Mouse (Mus musculus) ES-E14 (cell line): ENCODE results near the gene Crybg3. TPM values are rescaled to one million over a fixed set of nuclear protein-coding genes. Genes with fewer than 3 reads are reported as not detected.

Experiments used
- DNase-seq: peaks from one replicate; pipeline ENCODE4 v3.0.0-alpha.2; 2013; ENCODE audit warnings: low read depth, low spot score
- H3K27ac ChIP-seq: 2 replicates; pipeline ENCODE4 v1.5.1; 2012; ENCODE audit warnings: low read depth, mild to moderate bottlenecking, low read length, moderate library complexity, mixed read lengths; ENCODE audit not compliant: poor library complexity, insufficient read depth, severe bottlenecking
- H3K36me3 ChIP-seq: 2 replicates; pipeline ENCODE4 v1.6.1; 2012; ENCODE audit warnings: mild to moderate bottlenecking, low read length, moderate library complexity, mixed read lengths; ENCODE audit not compliant: control insufficient read depth, poor library complexity, insufficient read depth, severe bottlenecking
- H3K4me1 ChIP-seq, 2 experiments: fragments of 150-350 bp in 1 of 2; sonication (generic) in 1 of 2; 2 replicates each; pipeline ENCODE4 v1.6.1; 2012; ENCODE audit warnings: low read length in 2 of 2, mild to moderate bottlenecking in 1 of 2, mixed read lengths in 1 of 2; ENCODE audit not compliant: control insufficient read depth in 2 of 2, insufficient read depth in 2 of 2, poor library complexity in 1 of 2
- H3K4me3 ChIP-seq, 2 experiments: fragments of 150-350 bp in 1 of 2; sonication (generic) in 1 of 2; 2 replicates each; pipeline ENCODE4 v1.5.1; 2012; ENCODE audit warnings: low read length in 2 of 2, low read depth in 1 of 2, mild to moderate bottlenecking in 1 of 2, mixed read lengths in 1 of 2; ENCODE audit not compliant: insufficient read depth in 1 of 2, poor library complexity in 1 of 2, severe bottlenecking in 1 of 2
- H3K9ac ChIP-seq: 2 replicates; pipeline ENCODE4 v1.6.1; 2012; ENCODE audit warnings: low read depth, mild to moderate bottlenecking, low read length, mixed read lengths; ENCODE audit not compliant: poor library complexity, insufficient read depth, severe bottlenecking
- H3K9me3 ChIP-seq: fragments of 150-350 bp; sonication (generic); 2 replicates; pipeline ENCODE4 v1.6.1; 2012; ENCODE audit warnings: low read depth, mild to moderate bottlenecking, low read length; ENCODE audit not compliant: control insufficient read depth, insufficient read depth
- CHD2 ChIP-seq: IDR thresholded peaks from 2 replicates; pipeline ENCODE4 v1.6.1; 2014; ENCODE audit warnings: mild to moderate bottlenecking, low read depth, low read length, inconsistent platforms
- HCFC1 ChIP-seq: IDR thresholded peaks from 2 replicates; pipeline ENCODE4 v1.6.1; 2012; ENCODE audit warnings: low read length, inconsistent platforms, borderline replicate concordance; ENCODE audit not compliant: insufficient read depth
- MAFK ChIP-seq: IDR thresholded peaks from 2 replicates; pipeline ENCODE4 v1.6.1; 2014; ENCODE audit warnings: mild to moderate bottlenecking, low read depth, low read length, inconsistent platforms; ENCODE audit not compliant: insufficient read depth
- ZC3H11A ChIP-seq: IDR thresholded peaks from 2 replicates; pipeline ENCODE4 v1.6.1; 2012; ENCODE audit warnings: low read depth, mild to moderate bottlenecking, inconsistent platforms, low read length, borderline replicate concordance
- ZNF384 ChIP-seq: IDR thresholded peaks from 2 replicates; pipeline ENCODE4 v1.6.1; 2012; ENCODE audit warnings: low read depth, low read length, inconsistent platforms
- in situ Hi-C, 2 experiments: fragments of 600-800 bp; cut with MboI; formaldehyde crosslinking; loops; one replicate each; pipeline ENCODE4 v1.15.1; 2025; ENCODE audit warnings: low sequenced_read_pairs in 2 of 2, inconsistent platforms in 1 of 2; ENCODE audit not compliant: unreplicated experiment in 2 of 2
- total RNA-seq: library from RNA; depleted of rRNA; stranded (reverse); fragments of 300-350 nt; gene quantifications from 2 replicates; pipeline ENCODE4 v1.2.3, GENCODE M21; 2012

Gene Crybg3
- total RNA-seq, 1 experiment, result 10.2 TPM

GRCm38 (mm10) chr16:59521752-59522423 is 78.9 kb downstream of the Crybg3 start:
- in situ Hi-C loops, result no loop called here
- DNase-seq, result no peak
- H3K27ac ChIP-seq, result no peak overlapping the region
- TF ChIP-seq MAFK (no peak), HCFC1 (no peak), ZNF384 (no peak), ZC3H11A (no peak), CHD2 (no peak)
- H3K9me3 ChIP-seq, result no peaks in the 10 kb centered on the region
- no peak overlapping the region for H3K4me3 ChIP-seq
- H3K4me1 ChIP-seq, result peaks cover 0 to 2% of the 10 kb centered on the region in 2 experiments; a peak in 1 of 4 replicates
- no peaks in the 10 kb centered on the region; the same call in 1 of the 2 replicates for H3K36me3 ChIP-seq
- no peak overlapping the region for H3K9ac ChIP-seq

- no peak overlapping the region for H3K4me3 ChIP-seq
- TF ChIP-seq CHD2 (no peak), ZC3H11A (no peak), HCFC1 (no peak), ZNF384 (no peak), MAFK (no peak)
- no peak for DNase-seq
- in situ Hi-C loops, result no loop called here
- no peak overlapping the region for H3K27ac ChIP-seq
- H3K4me1 ChIP-seq, result peaks cover 0 to 2% of the 10 kb centered on the region in 2 experiments; a peak in 1 of 4 replicates
- no peaks in the 10 kb centered on the region for H3K9me3 ChIP-seq
- H3K9ac ChIP-seq, result no peak overlapping the region
- no peaks in the 10 kb centered on the region for H3K36me3 ChIP-seq
These were observed 83.1 kb downstream of the Crybg3 start for GRCm38 (mm10) chr16:59517447-59518219.

- Histone ChIP-seq H3K9ac (no peak overlapping the region), H3K27ac (no peak overlapping the region), H3K4me1 (peaks cover 0 to 2% of the 10 kb centered on the region in 2 experiments; a peak in 1 of 4 replicates), H3K4me3 (no peak overlapping the region), H3K9me3 (no peaks in the 10 kb centered on the region), H3K36me3 (no peaks in the 10 kb centered on the region)
- in situ Hi-C loops, result no loop called here
- no peak for DNase-seq
- TF ChIP-seq CHD2, result no peak
- no peak for TF ChIP-seq ZNF384
- no peak for TF ChIP-seq ZC3H11A
- TF ChIP-seq MAFK, result no peak
- TF ChIP-seq HCFC1, result no peak
These were observed 83.8 kb downstream of the Crybg3 start for GRCm38 (mm10) chr16:59516965-59517364.

GRCm38 (mm10) chr16:59515169-59515568 is 85.6 kb downstream of the Crybg3 start:
- in situ Hi-C loops, result no loop called here
- no peak overlapping the region for H3K4me3 ChIP-seq
- no peak for DNase-seq
- H3K9ac ChIP-seq, result no peak overlapping the region
- H3K36me3 ChIP-seq, result no peaks in the 10 kb centered on the region
- peaks cover 0 to 2% of the 10 kb centered on the region in 2 experiments; a peak in 1 of 4 replicates for H3K4me1 ChIP-seq
- H3K9me3 ChIP-seq, result no peaks in the 10 kb centered on the region
- H3K27ac ChIP-seq, result no peak overlapping the region
- no peak for TF ChIP-seq ZC3H11A
- TF ChIP-seq ZNF384, result no peak
- TF ChIP-seq CHD2, result no peak
- TF ChIP-seq MAFK, result no peak
- no peak for TF ChIP-seq HCFC1
